Mouse (Mus musculus) brain, embryonic 14.5 days (tissue): ENCODE results near the gene 9330182L06Rik.

ENCODE experiments used
- CTCF ChIP-seq: fragments of 200-500 bp; IDR thresholded peaks from 2 replicates; pipeline ENCODE4 v1.5.1; 2012; ENCODE audit warnings: inconsistent platforms, mild to moderate bottlenecking, moderate library complexity, borderline replicate concordance; ENCODE audit not compliant: insufficient read depth, insufficient read length; ENCODE audit errors: extremely low read depth
- POLR2A ChIP-seq: fragments of 200-500 bp; IDR thresholded peaks from 2 replicates; pipeline ENCODE4 v1.6.1; 2012; ENCODE audit warnings: mild to moderate bottlenecking, inconsistent platforms, borderline replicate concordance; ENCODE audit not compliant: poor library complexity, insufficient read depth, insufficient read length, severe bottlenecking; ENCODE audit errors: extremely low read depth

DNA sequence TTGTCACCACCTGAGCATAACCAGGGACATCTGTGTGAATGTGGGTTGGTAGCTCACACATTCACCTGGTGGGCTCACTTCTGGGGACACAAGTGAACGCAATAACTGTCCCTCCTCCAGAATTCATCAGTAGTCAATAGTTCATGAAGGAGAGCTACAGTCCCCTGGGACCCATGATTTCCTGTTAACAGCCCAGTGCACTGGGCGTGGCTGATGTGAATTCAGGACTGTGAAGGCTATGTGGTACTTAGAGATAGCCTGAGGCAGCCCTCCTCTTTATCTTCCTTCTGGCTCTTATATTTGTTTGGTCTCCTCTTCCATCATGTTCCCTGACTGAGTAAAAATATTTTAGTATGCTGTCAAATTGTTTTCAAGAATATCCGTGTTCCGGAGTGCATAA, 1.6 kb upstream of the 9330182L06Rik start:
- TF ChIP-seq POLR2A, result no peak
- no peak for TF ChIP-seq CTCF
